Mouse (Mus musculus) T-cell, adult 2 months (primary cell): ENCODE measurements at regions not wholly inside any gene's neighbourhood (a gene's known extent, or its start where the extent isn't known, plus 50 kb on each side); places are given as distances from the start of the nearest gene placed in this dataset.

ENCODE experiments used
- DNase-seq: peaks from one replicate; pipeline ENCODE4 v3.0.0; 2022; ENCODE audit warnings: low spot score

DNA sequence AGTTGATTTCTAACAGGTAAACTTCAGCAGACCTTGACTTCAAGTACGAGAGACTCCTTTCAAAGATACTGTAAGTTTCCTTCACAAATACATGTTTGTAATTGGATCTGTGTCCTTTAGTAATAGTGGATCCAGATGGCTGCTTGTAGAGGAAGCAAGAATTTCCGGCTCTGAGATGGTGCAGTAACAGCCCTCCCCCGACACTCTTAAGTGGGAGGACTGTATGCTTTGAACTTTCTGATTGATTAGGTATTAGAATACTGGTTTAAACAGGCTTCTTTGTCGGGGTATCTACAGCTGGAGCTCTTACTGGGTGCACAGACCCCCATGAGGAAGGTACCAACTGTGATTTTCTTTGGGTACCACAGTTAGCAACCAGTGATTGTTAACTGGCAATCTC, 355.0 kb upstream of the Cblb start:
- peak; percentile 4 for DNase-seq

DNA sequence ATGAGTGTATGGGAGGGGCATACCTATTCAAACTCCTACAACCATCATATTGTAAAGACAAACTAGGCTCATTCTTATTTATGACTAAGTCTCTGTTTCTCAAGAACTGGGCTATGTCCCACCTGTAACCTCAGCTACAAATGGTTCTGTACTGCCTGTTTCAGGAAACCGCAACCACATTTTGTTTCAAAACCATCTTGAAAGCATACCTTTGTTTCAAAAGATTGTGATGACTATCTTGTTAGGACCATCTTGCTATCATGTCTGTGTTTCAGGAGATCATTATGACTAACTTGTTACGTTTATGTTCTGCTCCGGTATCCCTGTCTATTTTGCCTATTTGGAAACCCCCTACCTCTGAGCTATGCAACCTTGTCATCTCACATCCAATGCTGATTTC, 340.2 kb upstream of the Cblb start:
- peak; percentile 81 for DNase-seq

DNA sequence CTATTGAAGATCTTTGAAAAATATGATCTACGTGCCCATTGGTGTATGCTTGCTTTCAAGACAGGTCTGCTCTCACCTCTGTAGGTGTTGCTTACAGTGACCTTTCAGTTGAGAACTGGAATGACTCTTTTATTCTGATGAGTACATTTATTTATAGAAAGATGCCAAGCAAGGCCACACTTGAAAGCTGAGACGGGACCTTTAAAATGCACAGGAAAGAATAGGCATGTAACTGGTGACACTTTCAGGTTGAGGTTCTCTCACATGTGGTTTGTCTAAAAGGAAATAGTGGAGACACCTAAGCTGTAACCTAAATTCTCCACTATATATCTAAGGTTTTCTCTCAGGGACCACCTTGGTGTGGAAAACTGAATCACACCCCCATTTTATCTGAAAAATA, 326.0 kb upstream of the Cblb start:
- peak; percentile 59 for DNase-seq

DNA sequence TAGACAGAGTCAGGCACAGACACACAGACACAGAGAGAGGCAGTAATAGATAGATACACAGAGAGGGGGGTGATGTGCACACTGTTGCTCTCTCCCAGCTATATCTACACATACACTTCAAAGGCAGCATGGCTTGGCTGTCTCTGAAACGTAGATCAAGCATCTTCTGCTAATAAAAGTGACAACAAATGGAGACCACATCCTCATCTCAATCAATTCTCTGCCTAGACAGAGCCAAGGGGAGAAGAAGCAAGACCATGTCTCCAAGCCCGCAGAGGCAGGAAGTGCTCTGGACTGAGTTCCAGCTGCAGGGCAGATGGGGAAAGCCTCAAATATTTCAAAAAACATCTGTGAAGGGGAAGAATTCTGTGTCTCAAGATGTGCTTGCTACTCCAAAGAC, 312.3 kb upstream of the Cblb start:
- peak; percentile 38 for DNase-seq

DNA sequence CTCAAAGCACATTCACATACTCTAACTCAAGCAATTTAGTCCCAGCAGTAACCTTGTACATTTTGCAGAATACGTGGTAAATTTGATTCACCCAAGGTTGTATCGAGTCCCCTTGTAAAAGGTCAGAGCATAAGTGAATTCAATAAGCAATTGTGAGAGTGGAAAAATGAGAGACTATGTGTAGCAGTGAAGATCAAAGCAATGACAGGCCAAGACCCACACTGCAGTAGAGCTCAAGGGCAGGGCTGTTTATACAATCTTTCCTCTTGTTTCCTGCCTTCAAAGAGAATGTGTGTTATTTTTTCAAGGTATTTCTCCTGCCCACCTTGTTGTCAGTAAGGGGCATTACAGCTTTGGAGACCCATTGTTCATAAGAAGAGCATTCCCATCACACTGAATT, 311.4 kb upstream of the Cblb start:
- peak; percentile 40 for DNase-seq

DNA sequence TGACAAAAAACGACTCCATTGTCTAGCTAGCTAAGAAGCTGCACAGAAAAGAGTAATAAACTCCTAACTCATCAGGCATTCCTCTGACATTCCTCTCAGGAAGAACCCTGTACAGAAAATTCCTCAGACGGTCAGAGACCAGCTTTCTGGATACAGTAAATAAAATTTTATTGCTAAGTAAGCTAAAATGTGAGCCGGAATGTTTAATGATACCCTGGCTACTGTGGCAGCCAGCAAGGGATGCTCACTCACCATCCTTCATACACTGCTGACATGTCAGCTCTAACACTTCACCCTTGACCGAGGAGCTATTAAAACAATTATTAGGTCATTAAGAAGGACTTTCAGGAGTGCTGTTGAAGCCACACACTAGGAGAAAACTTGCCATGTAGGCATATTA, 308.3 kb upstream of the Cblb start:
- DNase-seq, result no peak

DNA sequence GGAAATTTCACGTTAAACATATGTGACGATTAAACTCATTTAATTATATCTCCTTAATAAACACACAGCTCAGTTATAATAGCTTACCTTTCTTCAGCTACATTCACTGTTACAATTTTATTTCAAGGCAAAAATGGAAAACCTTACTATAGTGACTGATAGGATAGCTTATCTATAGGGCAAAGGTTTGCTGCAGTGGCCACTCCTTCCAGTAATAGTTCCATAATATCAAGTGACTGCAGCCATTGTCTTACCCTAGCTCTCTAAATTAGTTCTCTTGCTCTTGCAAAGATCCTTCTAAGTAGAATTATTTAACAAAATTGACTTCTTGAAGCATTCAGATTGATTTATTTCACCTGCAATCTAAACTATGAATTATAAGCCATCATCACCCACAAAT, 289.1 kb upstream of the Cblb start:
- DNase-seq, result no peak

DNA sequence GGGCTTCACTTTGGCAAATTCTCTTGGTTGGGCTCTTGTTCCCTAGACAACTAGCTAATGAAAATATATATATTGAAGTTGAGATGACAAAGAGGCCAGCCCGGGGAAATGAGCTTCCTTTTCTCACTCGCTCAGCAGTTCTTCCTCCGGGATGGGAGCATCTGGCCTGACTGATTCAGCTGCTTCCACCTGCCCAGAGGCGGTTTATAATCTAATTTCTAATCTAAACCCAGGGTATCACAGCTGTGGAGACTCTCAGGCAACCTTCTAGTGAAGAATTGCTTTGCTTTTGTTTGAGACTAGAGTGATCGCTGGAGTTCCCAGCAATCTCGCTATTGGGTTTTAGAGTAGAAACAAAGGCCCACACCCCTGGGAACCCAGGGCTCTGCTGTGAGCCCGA, 279.1 kb upstream of the Cblb start:
- DNase-seq, result no peak

DNA sequence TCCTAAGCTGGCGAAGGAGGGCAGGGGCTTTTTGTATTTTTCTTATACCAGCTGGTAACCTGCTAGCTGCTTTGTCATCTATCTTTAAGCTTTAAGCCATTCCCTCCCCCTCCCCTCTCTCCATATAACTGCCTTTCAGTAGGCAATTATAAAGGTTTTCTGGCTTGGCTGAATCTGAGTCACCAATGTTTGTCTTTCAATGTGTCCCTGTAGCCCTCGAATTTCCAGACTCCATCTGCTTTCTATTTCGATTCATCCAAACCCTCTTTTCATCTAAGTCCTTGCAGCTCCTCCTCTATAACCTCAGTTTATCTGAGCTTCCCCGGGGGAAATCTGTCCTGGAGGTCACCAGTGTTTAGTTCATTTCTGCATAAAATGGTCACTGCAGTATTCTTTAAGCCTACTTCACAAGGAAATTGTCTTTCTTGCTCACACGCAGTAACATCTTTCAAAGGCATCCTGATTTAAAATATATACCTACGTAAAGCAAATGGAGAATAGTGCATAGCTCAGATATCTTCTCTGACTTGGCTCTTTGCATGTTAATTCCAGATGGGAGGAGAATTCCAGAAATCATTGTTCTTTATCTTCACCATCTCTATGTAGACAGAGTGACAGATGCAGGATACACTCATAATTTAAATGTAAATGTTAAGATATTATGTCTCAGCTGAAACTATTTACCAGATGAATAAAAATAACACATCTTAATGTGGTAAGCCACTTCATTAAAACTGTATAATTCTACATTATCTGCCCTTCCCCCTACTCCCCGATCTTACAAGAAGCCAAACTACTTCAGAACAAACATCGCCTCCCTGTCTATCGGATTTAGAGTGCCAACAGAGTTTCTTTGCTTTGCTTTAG, 272.4 kb upstream of the Cblb start:
- no peak for DNase-seq

DNA sequence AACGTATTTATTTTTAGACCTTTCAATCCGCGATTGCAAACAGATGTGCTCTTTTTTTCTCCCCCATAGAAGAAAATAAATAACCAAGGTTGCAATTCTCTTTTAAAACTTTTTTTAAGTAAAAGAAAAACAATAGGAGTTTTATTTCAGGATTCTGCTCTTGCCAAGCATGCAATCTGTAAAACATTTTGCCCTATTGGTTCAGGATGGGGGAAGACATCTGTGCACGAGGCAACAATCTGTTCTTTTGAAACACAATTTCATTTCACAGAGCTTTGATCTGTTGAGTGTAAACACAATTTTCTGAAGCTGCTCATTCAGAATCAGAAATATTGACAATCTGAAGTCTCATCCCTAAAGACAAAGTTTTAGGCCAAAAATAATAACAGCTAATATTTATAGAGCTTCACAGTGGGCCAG, 271.8 kb upstream of the Cblb start:
- DNase-seq, result no peak

DNA sequence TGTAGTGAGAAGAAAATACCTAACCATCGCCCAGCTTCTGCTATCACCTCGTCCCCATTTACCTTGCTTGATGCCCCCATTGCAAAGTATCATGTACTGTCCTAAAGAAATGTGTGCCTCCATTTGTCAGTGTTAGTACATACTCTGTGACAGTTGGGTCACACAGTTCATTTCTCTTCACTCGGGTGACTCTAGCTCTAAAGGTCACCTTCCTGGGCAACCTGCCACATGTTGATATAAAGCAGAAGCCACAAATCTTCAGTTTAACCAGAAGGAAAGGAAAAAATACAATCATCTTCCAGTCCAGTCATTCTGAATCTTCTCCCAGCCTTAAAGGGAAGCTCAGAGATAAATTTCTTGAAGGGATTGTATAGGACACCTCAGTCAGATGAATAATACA, 263.5 kb upstream of the Cblb start:
- DNase-seq, result no peak

DNA sequence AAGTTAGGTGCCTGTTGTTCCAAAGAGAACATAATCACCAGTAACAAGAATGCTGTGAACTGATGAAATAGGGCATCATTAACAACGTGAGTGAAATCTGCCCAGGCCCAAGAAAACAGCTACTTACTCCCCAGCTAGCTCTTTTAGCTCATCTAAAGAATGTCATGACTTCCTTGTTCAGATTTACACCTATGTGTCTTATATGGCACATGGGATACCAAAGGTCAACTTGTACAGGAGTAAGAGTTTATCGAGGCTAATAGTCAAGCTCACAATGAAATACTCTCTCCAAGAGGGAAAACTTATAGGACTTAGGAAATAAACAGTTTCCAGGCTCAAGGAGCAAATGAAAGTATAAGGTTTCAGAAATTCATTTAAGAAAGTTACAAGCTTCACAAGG, 252.1 kb upstream of the Cblb start:
- no peak for DNase-seq

DNA sequence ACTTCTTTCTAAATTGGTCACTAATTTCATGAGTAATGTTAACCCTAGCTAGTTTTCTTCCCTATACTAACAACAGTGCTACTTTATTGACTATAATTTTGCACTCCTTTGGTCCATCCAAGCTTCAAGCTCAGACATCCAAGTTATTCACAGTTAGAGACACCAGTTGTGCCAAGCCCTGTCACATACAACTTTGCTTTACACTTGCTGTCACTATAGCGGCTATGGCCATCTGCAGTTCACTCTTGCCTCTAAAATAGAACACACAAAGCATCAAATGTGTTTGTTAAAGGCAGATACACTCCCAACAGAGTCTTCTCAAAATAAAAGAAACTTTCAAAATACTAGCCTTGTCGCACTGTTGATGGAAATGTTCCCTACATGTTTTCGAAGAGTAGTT, 236.0 kb upstream of the Cblb start:
- no peak for DNase-seq

DNA sequence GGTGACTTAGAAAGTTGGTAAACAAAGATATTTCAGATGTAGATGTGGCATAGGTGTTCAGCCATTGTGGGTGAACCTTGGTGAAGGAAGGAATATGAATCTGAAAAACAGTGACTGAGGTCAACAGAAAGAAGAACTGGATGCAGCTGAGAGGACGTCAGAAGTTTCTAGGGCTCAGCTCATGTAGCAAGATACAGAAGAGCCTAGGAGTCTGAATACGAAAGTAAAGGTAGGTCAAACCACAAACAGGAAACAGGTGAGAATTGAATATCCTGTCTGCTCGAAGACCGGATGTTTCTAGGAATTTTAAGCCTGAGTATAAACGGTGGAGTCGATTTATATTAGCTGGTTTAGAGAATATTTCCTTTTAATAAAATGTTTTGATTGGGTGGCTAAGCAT, 223.7 kb upstream of the Cblb start:
- peak; percentile 60 for DNase-seq

DNA sequence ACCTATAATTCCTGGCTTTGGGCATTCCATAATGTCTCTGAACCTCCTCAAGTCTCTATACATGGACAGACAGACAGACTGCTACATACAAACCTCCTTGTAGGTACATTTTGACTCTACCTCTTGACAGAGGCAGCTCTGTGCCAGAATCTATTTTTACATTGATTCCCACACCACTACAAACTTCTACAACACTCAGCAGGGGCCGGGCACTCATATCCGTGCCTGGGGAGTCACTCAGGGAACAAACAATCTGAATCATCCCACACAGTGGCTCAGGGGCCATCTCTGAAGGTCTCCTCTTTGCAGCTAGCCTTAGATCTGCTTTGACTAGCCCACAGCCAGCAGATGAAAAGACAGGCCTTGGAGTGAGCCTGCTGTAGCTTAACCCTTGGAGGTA, 221.9 kb upstream of the Cblb start:
- DNase-seq, result no peak

DNA sequence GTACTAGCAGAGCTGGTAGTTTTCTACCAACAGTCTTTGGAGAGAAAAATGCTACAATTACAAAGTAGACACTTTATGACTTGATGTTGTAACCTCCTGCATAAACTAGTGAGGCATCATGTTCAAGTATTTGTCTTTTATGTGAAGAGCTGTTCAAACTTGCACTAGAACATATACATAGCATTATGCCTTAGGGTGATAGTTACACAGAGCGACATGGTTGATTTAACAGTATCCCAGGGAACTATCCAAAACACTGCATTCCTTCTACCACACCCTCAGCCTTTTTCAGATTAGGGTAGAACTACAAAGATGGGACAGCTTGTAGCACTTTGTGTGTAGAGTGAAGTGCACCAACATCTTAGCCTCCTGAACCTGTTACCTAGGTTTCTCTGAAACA, 220.0 kb upstream of the Cblb start:
- DNase-seq, result no peak

DNA sequence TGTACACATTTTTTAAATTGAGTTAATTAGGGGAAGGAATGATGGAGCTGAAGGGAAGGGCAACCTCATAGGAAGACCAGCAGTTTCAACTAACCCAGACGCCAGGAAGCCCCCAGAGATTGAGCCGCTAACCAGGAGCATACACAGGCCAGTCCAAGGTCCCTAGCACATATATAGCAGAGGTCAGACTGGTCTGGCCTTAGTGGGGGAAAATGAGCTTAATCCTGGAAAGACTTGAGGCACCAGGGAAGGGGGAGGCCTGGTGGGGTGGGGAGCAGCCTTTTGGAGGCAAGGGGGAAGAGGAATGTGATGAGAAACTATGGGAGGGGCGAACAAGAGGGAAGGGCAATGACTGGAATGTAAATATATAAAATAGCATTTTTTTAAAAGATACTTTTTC, 188.3 kb upstream of the Cblb start:
- no peak for DNase-seq

DNA sequence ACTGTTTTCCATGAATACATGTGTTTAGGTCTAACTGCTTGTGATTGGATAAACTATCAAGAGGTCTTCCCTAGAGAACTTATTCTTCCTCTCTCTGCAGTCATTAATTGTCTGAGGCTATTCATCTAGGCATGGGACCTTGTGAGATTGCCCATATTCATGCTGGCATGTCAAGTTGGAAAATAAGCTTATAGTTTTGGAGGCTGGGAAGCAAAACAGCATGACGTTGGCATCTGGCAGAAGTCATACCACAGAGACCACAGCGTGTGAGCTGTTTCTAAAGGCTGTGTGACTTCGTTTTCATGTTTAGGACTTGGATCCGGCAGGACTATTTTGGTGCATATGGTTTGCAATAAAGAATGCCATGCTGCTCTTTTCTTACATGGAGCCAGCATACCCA, 185.5 kb upstream of the Cblb start:
- DNase-seq, result no peak

DNA sequence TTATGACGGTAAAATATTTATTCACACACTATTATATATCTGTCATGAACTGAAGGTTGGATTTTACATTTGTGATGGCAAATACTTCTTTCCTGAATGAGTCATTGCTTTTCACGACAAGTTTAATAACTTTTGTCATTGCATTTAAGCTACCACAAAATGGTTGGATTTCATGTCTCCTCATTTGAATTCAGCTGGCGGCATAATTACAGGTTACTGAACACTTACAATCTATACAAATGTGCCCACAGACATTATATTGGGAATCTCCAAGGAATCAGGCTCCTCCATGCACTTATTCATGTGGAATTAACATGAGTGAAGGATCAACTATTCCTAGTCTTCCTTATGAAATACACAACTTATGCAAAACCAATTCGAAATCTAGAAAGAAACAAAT, 150.3 kb upstream of the Cblb start:
- DNase-seq, result no peak

DNA sequence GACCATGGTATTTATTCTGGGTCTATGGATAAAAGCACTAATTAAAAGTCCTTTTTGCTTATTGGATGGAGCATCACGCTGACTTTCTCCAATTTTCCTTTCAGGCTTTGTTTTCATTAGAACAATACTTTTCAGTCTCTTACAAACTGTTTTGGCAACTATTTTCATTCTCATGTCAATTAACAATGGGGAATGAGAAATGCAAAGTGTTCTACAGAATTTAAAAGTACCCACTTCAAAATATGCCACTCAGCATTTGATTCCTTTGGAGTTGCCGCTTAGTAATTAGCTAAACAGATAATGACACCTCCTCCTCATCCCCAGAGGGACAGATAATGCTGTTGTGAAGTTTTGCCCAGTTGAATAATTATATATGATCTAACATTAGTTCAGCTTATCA, 149.9 kb upstream of the Cblb start:
- no peak for DNase-seq

DNA sequence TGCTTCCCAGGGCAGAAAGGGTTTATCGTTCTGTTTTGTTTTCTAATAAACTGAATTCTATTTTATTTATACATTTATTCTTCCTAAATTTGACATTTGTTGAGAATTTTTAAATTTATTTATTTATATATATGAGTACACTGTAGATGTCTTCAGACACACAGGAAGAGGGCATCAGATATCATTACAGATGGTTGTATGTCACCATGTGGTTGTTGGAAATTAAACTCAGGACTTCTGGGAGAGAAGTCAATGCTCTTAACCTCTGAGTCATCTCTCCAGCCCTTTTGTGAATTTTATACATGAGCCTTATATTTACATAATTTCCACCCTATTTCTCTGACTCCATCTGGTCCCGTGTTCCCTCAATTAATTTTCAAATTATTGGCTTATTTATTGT, 147.2 kb upstream of the Cblb start:
- no peak for DNase-seq

DNA sequence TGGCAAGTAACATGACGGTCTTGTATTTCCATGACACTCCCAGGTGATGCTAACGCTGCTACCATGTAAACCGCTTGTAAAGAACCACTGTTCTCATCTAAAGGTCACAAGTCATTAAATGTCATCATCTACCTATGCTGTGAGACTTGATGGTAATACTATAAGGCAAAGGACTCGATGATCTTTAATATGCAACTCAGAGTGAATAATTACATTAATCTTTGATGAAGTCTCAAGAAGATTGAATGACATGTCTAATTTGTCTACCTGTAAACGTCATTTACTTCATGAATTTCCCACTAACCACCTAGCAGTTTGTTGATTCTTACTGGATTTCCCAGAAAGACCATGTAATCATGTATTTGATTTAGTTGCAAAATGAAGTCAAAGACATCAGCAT, 143.5 kb upstream of the Cblb start:
- DNase-seq, result no peak

DNA sequence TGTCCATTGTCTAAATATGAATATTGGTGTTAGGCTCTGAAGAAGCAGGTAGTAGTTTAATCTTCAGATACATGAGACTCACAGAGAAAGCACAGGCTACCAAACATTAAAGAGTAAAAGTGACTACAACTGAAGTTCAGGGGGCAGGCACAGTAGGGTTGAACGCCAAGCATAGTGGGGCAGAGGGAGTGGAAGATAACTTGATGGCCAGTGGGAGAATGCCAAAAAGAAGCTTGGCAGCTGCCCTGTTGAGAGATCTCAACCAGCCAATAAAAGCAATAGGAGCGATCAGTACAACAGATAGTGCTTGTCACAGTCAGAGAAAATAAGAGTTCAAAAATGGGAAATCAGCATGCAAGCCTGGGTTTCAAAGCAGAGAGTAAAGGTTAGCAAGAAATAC, 125.4 kb upstream of the Cblb start:
- no peak for DNase-seq

DNA sequence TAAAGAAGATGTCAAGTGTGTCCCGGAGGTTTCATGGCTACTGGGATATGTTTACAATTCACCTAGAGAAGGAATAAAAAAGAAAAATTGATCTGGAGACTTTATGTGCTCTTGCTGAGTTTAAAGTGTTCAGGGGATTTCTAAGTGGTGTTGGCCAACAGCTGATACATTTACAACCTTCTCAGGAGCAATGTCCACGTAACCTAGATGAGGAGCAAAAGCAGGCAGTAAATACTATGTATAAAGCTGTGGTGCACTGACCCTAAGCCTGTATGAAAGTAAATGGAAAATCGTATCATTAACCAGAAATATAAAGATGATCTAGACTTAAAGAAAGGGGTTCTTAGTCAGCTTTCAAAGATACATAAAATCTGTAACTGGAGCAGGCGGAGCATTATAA, 124.3 kb upstream of the Cblb start:
- no peak for DNase-seq

DNA sequence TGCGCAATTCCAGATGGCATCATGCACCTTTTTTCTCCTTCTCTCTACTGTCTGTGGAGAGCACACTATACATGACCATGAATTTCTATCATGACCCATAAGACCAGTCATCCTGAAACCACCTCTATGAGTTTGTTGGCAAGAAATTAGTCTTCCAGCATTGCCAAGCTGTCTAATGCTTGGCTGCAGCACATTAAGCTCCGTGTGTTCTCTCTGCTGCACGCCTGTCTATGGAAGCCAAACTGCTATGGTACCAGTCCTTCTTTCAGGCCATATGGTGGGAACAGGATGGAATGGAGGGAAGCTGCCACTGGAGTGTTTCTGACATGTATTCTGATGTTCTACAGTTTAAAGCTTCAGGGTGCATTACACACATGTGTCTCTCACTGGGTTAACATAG, 121.0 kb upstream of the Cblb start:
- no peak for DNase-seq
